Mouse (Mus musculus): ENCODE results near the gene Mog. TPM values are rescaled to one million over a fixed set of nuclear protein-coding genes. Genes with fewer than 3 reads are reported as not detected.

Mog gene
- polyA plus RNA-seq, 1 experiment, result not detected

DNA sequence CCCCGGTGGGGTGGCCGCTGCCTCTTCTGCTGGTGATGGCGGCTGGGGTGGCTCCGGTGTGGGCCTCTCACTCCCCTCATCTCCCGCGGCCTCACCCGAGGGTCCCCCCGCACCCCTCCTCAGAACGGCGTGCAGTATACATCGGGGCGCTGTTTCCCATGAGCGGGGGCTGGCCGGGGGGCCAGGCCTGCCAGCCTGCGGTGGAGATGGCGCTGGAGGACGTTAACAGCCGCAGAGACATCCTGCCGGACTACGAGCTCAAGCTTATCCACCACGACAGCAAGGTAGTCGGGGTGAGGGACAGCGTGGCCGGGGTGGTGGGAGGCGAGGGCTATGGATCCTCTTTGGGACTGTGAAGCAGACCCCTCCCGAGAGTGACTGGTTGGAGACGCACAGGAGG, 27.7 kb upstream of the Mog start:
- TF ChIP-seq CTCF (IDR thresholded peaks at IDR 0.05; ENCODE audit: borderline replicate concordance, control insufficient read depth, extremely low read depth, insufficient read depth, low read length, poor library complexity), result no peak
- no peak for TF ChIP-seq POLR2A (IDR thresholded peaks at IDR 0.05; ENCODE audit: control insufficient read depth, extremely low read depth, insufficient read depth, low read length, poor library complexity)
- Histone ChIP-seq H3K4me1 (replicated peaks; ENCODE audit: control insufficient read depth, insufficient read depth, low read length) (peaks cover 22% of the 10 kb centered on the region), H3K27ac (ENCODE audit: control insufficient read depth, insufficient read depth, low read length) (no peak overlapping the region), H3K4me3 (ENCODE audit: control insufficient read depth, insufficient read depth, low read length) (no peak overlapping the region), H3K36me3 (ENCODE audit: control insufficient read depth, insufficient read depth, low read length) (peaks cover 14% of the 10 kb centered on the region), H3K27me3 (ENCODE audit: control insufficient read depth, insufficient read depth, low read length) (peaks cover 7% of the 10 kb centered on the region)
- 42% methylated on average over 27 of the region's 27 CpGs for WGBS
- DNase-seq, result no peak

DNA sequence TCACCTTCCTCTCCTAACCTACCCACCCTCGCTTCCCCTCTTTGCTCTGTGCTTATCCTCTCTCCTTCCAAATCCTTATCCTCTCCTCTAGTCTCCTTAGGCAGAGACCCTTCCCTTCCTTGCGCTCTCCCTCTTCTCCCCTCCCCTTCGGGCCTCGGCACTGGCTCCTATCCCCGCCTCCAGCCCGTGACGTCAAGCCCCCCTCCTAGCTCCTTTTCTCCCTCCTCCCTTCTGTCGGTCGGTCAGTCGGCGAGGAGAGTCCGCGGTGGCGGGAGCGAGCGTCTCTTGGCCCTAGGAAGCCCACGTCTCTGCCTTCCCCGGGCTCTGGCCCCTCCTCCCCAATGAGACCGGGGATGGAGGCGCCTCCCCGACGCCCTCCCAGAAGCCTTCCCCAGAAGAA, 27.2 kb upstream of the Mog start:
- 11% methylated on average over 22 of the region's 22 CpGs for WGBS
- DNase-seq, result peak; percentile 29
- H3K4me1 ChIP-seq (replicated peaks; ENCODE audit: control insufficient read depth, insufficient read depth, low read length), result peaks cover 25% of the 10 kb centered on the region
- TF ChIP-seq POLR2A (IDR thresholded peaks at IDR 0.05; ENCODE audit: control insufficient read depth, extremely low read depth, insufficient read depth, low read length, poor library complexity) (no peak), CTCF (IDR thresholded peaks at IDR 0.05; ENCODE audit: borderline replicate concordance, control insufficient read depth, extremely low read depth, insufficient read depth, low read length, poor library complexity) (no peak)
- peak overlapping the region; percentile 17; the same call in 1 of the 2 replicates for H3K4me3 ChIP-seq (ENCODE audit: control insufficient read depth, insufficient read depth, low read length)
- H3K27ac ChIP-seq (ENCODE audit: control insufficient read depth, insufficient read depth, low read length), result no peak overlapping the region
- peaks cover 7% of the 10 kb centered on the region for H3K27me3 ChIP-seq (ENCODE audit: control insufficient read depth, insufficient read depth, low read length)
- H3K36me3 ChIP-seq (ENCODE audit: control insufficient read depth, insufficient read depth, low read length), result peaks cover 9% of the 10 kb centered on the region

DNA sequence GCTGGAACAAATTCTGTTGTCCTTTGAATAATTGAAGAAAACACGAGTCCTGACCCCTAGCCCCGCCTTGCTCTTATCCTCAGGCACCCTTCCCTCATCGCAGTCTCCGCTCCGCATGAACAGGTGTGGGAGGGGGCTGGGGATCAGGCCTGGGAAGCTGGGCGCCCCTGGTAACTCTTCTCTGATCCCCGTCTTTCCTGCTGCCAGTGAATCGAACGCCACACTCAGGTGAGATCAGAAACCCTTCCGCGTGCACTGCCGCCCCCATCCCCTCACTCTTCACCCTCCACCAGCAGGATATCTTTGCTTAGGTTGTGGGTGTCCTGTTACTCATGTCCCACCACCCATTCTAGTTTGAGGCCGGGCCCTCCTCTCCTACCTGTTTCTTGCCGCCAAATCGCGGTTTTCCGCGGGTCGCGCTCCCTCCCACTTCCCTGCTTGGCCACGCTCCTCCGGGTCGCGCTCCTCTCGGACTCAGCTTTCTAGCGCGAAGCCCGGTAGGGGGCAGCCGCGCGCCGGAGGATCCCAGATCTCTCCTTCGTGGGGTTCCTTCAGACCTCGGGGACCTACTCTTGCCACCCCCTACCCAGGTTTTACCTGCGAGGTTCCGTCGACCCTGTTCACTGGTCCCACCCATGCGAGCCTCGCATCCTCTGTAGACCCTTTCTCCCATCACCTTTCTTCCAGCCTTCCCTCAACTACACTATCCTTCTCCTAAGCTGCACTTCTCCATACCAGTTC, 26.5 kb upstream of the Mog start:
- TF ChIP-seq POLR2A (IDR thresholded peaks at IDR 0.05; ENCODE audit: control insufficient read depth, extremely low read depth, insufficient read depth, low read length, poor library complexity) (no peak), CTCF (IDR thresholded peaks at IDR 0.05; ENCODE audit: borderline replicate concordance, control insufficient read depth, extremely low read depth, insufficient read depth, low read length, poor library complexity) (peak; percentile 52; the same call in 1 of the 2 replicates)
- 21% methylated on average over 39 of the region's 39 CpGs for WGBS
- Histone ChIP-seq H3K4me1 (replicated peaks; ENCODE audit: control insufficient read depth, insufficient read depth, low read length) (peaks cover 30% of the 10 kb centered on the region), H3K27me3 (ENCODE audit: control insufficient read depth, insufficient read depth, low read length) (peaks cover 7% of the 10 kb centered on the region), H3K27ac (ENCODE audit: control insufficient read depth, insufficient read depth, low read length) (no peak overlapping the region), H3K36me3 (ENCODE audit: control insufficient read depth, insufficient read depth, low read length) (peaks cover 3% of the 10 kb centered on the region; the same call in 1 of the 2 replicates), H3K4me3 (ENCODE audit: control insufficient read depth, insufficient read depth, low read length) (peak overlapping the region; percentile 17)
- peak; percentile 71 for DNase-seq

DNA sequence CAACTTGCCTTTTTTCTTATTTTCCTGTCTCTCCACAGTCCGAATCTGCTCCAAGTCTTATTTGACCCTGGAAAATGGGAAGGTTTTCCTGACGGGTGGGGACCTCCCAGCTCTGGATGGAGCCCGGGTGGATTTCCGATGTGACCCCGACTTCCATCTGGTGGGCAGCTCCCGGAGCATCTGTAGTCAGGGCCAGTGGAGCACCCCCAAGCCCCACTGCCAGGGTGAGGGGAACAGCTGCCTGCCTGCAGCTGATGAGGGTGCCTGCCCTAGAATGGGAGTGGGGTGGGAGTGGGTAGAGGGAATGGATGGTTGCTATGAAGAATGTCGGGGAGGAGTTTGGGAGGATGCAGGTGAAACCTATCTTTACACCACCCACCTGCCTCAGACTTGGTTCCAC, 25.2 kb upstream of the Mog start:
- WGBS, result 91% methylated on average over 7 of the region's 7 CpGs
- Histone ChIP-seq H3K4me3 (ENCODE audit: control insufficient read depth, insufficient read depth, low read length) (no peak overlapping the region), H3K27ac (ENCODE audit: control insufficient read depth, insufficient read depth, low read length) (no peak overlapping the region), H3K27me3 (ENCODE audit: control insufficient read depth, insufficient read depth, low read length) (peaks cover 7% of the 10 kb centered on the region), H3K4me1 (replicated peaks; ENCODE audit: control insufficient read depth, insufficient read depth, low read length) (peaks cover 30% of the 10 kb centered on the region), H3K36me3 (ENCODE audit: control insufficient read depth, insufficient read depth, low read length) (no peaks in the 10 kb centered on the region)
- peak; percentile 10 for DNase-seq
- TF ChIP-seq POLR2A (IDR thresholded peaks at IDR 0.05; ENCODE audit: control insufficient read depth, extremely low read depth, insufficient read depth, low read length, poor library complexity) (no peak), CTCF (IDR thresholded peaks at IDR 0.05; ENCODE audit: borderline replicate concordance, control insufficient read depth, extremely low read depth, insufficient read depth, low read length, poor library complexity) (no peak)

DNA sequence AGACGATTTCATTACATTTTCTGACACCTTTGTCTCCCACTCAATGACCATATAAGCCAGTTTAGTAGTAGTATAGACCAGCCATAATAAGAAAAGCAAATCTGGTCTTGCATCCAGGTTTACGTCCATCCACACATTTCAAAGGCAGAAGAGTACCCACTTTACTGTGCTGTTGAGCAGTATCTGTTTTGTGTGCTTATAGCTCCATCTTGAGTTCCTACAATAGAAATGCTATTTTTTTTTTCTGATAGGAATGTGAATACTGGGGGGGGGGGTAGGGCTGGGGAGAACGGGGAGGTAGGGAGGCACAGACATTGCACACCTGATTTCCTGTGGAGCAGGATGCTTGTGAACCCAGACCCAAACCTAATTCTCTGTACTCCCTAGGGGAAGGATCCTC, 24.8 kb upstream of the Mog start:
- TF ChIP-seq POLR2A (IDR thresholded peaks at IDR 0.05; ENCODE audit: control insufficient read depth, extremely low read depth, insufficient read depth, low read length, poor library complexity), result no peak
- TF ChIP-seq CTCF (IDR thresholded peaks at IDR 0.05; ENCODE audit: borderline replicate concordance, control insufficient read depth, extremely low read depth, insufficient read depth, low read length, poor library complexity), result no peak
- Histone ChIP-seq H3K27me3 (ENCODE audit: control insufficient read depth, insufficient read depth, low read length) (peaks cover 7% of the 10 kb centered on the region), H3K4me1 (replicated peaks; ENCODE audit: control insufficient read depth, insufficient read depth, low read length) (peaks cover 30% of the 10 kb centered on the region), H3K4me3 (ENCODE audit: control insufficient read depth, insufficient read depth, low read length) (no peak overlapping the region), H3K36me3 (ENCODE audit: control insufficient read depth, insufficient read depth, low read length) (no peaks in the 10 kb centered on the region), H3K27ac (ENCODE audit: control insufficient read depth, insufficient read depth, low read length) (no peak overlapping the region)
- no peak for DNase-seq
- WGBS, result 51% methylated on average over 3 of the region's 3 CpGs

DNA sequence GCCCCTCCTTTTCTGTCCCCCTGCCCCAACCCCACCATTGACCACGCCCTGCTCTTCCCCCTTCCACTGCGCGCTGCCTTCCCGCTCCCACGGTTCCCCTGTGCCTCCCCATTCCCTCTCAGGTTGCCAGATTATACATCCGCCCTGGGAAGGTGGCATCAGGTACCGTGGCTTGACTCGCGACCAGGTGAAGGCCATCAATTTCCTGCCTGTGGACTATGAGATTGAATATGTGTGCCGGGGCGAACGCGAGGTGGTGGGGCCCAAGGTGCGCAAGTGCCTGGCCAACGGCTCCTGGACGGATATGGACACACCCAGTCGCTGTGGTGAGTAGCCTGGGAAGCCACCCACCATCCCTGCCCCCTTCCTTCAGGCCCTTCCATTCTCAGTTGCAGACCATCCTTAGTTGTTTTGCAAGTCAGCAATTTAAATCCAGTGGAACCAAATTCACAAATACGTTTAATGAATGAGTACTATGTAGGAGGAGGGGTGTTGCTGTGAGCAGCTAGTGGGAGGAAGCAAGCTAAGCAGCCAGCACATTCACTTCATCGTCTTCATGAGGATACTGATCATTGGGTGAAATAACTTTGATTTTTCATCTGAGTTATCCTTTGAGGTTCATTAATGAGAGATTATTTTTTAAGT, 24.3 kb upstream of the Mog start:
- TF ChIP-seq CTCF (IDR thresholded peaks at IDR 0.05; ENCODE audit: borderline replicate concordance, control insufficient read depth, extremely low read depth, insufficient read depth, low read length, poor library complexity) (no peak), POLR2A (IDR thresholded peaks at IDR 0.05; ENCODE audit: control insufficient read depth, extremely low read depth, insufficient read depth, low read length, poor library complexity) (no peak)
- Histone ChIP-seq H3K27me3 (ENCODE audit: control insufficient read depth, insufficient read depth, low read length) (peaks cover 7% of the 10 kb centered on the region), H3K4me3 (ENCODE audit: control insufficient read depth, insufficient read depth, low read length) (no peak overlapping the region), H3K36me3 (ENCODE audit: control insufficient read depth, insufficient read depth, low read length) (no peaks in the 10 kb centered on the region), H3K27ac (ENCODE audit: control insufficient read depth, insufficient read depth, low read length) (no peak overlapping the region), H3K4me1 (replicated peaks; ENCODE audit: control insufficient read depth, insufficient read depth, low read length) (peaks cover 30% of the 10 kb centered on the region)
- DNase-seq, result peak; percentile 19
- WGBS, result 89% methylated on average over 19 of the region's 19 CpGs

Data from thymus, adult 2 months (tissue).